Mouse (Mus musculus) cerebellum, adult 9-11 months (tissue): ENCODE data around the gene Slc4a1.
"Not testable (repeated sequence)": the region's sequence is repeated elsewhere in the genome, so short reads cannot be mapped to it uniquely, and the experiment has no call there.

Experiments used
- DNase-seq: peaks from one replicate; pipeline ENCODE4 v3.0.0; 2022

Gene Slc4a1

DNA sequence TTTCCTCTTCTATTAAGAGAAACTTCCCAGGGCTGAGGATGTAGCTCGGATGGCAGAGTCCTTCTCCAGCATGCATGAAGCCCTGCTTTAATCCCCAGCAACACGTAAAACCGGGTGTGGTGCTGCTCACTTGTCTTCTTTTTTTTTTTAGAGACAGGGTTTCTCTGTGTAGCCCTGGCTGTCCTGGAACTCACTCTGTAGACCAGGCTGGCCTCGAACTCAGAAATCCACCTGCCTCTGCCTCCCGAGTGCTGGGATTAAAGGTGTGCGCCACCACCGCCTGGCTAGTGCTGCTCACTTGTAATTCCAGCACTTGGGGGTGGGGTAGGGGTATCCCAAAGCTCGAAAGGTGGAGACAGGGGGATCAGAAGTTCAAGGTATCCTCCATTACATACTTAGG lies at the start of gene Slc4a1:
Gene Slc4a1, minus strand, starts transcription at position 101 of the 400 bp plus-strand sequence.
- DNase-seq = not testable (repeated sequence)

DNA sequence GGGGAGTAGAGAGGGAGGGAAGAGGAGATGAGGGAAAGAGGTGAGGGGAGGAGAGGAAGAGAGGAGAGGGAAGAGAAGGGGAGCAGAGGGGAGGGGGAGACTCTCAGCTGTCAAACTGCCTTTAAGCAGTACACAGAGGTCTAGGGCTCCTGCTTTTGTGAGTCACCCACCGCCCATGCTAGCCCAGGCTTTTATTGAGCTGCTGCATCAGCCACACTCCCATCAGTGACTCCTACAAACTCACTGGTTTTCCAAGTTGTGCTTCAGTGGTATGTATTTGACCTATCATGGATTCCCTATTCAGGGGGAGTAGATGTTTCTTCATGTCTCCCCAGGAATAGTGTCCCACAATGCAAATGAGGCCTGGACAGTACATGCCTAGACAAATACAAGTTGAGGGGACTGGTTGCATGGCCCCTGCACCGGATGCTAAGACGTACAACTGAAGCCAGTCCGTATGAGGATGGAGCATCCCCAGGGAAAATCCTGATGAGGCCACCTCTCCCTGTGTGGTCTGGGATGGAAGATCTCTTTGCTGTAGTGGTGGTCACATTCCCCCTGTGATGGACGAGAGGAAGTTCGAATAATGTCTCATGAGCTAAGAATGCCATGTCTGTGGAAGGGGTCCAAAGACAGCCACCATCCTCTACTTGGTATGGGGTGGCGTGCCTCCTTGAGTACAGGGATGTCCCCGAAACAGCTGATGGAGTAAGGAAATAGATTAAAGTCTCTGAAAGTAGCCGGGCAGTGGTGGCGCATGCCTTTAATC lies 49.2 kb upstream of the Slc4a1 start:
- peak; percentile 10 for DNase-seq

DNA sequence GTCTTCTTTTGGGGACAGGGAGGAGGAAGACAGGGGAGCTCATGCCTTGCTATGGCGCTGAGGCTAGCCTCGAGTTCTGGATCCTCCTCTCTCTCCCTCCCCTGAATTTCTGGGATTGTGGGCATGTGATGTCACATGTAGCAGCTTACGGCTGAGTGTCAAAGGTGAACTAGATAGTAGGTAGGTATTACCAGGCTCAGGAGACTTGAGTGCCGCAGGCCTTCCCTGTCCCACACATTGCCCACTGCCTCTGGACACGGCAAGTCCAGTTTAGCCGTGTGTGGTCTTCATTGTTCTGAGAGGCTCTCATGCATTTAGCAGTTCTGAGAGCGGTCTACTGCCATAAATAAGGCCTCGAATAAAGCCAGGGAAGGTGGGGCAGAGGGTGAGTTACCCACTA lies 47.1 kb upstream of the Slc4a1 start:
- peak; percentile 19 for DNase-seq

DNA sequence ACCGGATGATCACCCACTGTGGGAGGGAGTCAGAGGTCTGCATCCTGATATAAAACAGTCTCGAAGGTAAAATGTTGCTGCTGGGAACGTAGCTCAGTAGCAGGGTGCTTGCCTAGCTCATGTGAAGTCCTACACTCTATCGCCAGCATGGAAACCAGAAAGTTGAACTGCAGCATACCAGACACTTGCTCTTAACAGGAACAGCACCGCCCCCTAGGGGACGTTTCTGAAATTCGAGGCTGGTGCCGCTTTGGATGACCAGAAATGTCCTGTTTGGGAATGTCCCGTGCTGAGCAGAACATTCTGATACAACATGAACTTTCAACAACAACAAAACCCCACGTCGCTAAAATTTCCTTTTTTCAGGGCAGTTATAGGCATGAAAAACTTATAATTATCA lies 45.7 kb upstream of the Slc4a1 start:
- peak; percentile 88 for DNase-seq

DNA sequence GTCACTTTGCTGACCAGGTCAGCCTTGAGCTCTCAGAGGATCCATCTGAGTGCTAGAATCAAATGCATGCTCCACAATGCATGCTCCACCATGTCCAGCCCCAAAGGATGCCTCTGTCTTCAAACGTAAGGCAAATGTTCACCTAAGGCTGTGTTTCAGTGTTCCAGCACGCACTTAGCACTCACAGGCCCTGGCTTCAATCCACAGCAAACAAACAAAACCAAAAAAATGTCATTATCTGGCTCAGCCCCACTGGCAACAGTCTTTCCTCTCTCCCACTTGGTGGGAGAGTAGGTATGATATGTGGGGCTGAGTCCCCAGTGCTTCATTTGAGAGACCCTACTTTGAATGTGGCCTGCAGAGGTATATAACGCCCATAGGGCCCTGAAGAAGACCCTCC lies 45.1 kb upstream of the Slc4a1 start:
- DNase-seq = peak; percentile 32

DNA sequence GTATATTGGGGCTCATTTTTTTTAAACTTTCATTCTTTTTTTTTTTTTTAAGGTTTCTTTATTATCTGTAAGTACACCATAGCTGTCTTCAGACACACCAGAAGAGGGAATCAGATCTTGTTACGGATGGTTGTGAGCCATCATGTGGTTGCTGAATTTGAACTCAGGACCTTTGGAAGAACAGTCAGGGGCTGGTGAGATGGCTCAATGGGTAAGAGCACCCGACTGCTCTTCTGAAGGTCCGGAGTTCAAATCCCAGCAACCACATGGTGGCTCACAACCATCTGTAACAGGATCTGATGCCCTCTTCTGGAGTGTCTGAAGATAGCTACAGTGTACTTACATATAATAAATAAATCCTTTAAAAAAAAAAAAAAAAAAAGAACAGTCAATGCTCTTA lies 44.3 kb upstream of the Slc4a1 start:
- DNase-seq = peak; percentile 27

DNA sequence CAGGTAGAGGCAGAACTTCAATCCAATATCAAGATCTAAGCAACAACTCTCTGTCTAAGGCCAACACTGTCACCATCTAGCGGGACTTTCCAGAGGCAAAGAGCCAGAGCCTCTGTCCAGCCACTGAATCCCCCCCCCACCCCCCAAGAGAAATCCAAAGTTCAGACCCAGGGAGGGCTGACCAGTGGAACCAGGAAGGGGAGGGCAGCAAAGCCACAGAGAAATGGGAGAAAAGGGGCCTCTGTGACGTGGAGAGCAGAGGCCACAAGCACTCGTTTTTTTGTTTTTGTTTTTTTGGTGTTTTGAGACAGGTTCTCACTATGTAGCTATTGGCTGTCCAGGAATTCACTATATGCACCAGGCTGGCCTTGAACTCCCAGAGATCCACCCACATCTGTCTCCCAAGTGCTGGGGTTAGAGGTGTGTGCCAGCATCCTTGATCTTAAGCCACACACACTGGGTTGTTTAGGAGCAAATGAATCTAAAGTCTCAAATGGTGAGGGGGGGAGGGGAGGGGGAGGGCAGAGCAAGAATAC lies 43.9 kb upstream of the Slc4a1 start:
- no peak for DNase-seq

DNA sequence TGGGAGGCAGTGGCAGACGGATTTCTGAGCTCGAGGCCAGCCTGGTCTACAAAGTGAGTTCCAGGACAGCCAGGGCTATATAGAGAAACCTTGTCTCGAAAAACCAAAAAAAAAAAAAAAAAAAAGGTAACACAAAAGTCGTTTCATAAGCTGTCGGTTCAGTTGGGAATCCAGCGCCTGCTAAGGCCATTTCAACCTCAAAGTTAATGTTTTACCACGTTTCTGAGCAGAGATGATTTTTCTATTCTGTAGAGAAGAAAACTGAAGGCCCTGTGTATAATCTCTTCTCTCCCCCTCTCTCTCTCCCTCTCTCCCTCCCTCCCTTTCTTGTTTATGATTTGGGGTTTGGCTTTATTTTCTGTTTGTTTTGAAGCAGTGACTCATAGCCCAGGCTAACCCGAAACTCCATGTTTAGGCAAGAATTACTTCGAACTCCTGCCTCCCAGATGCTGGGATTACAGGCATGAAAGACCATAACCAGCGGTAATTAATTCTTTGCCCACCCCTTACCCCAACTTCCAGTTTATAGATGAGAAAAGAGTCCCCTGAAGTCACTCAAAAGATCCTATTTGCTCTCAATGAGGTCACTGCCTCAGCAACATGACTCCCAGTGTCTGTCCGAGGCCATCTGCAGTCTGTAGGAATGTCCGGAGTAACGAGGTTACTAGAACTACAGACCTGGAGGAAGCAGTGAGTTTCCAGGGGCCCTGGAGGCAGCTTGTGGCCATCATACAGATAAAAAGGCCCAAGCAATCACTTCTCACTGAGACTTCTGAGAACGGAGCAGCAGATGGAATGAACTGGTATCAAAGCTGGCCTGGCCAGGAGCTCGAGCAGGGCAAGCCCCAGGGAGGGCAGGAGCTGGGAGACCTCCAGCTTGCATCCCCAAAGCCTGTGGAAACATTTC lies 43.1 kb upstream of the Slc4a1 start:
- DNase-seq = peak; percentile 56

DNA sequence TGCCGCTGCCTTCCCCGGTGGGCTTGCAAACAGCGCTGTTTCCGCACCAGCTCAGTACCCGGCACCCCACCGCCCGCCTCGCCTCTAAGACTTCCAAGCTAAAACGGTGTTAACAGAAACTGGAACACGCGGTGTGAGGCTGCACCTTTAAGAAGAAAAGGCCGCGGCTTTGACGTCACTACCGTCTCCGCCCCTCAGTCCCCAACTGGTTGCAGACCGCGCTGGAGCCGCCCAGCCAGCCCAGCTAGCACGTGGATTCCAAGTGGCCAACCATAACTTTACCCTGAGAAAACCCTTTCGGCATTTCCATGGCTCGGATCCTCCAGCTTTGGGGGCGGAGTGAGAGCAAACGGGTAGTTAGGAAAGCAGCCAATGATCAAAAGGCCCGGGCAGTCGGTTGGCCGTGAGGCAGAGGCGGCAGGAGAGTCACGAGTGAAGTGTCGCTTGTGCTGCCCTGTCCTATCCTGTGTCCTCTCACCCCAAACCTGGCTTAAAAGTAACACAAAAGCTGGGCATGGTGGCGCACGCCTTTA lies 42.4 kb upstream of the Slc4a1 start:
- peak; percentile 99 for DNase-seq

DNA sequence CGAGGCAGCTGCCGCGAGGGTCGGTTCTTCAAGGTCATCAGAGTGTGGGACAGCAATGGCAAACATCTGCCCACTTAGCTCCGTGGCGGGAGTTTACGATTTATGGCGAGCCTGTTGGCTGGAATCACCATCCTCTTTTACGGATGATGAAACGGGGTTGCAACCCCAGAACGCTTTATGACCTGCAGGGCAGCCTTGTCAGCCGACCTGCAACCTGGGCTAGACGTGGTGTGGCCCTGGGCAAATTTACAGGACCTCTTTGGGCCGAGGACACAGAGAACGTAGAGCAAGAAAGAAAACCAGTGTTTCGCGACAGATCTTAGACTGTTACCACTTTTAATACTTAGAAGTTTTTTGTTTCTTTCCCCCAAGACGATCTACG lies 41.8 kb upstream of the Slc4a1 start, which contains the start of gene Slc25a39:
Gene Slc25a39, minus strand, starts transcription at position 113 of the 382 bp plus-strand sequence.
- DNase-seq = no peak

DNA sequence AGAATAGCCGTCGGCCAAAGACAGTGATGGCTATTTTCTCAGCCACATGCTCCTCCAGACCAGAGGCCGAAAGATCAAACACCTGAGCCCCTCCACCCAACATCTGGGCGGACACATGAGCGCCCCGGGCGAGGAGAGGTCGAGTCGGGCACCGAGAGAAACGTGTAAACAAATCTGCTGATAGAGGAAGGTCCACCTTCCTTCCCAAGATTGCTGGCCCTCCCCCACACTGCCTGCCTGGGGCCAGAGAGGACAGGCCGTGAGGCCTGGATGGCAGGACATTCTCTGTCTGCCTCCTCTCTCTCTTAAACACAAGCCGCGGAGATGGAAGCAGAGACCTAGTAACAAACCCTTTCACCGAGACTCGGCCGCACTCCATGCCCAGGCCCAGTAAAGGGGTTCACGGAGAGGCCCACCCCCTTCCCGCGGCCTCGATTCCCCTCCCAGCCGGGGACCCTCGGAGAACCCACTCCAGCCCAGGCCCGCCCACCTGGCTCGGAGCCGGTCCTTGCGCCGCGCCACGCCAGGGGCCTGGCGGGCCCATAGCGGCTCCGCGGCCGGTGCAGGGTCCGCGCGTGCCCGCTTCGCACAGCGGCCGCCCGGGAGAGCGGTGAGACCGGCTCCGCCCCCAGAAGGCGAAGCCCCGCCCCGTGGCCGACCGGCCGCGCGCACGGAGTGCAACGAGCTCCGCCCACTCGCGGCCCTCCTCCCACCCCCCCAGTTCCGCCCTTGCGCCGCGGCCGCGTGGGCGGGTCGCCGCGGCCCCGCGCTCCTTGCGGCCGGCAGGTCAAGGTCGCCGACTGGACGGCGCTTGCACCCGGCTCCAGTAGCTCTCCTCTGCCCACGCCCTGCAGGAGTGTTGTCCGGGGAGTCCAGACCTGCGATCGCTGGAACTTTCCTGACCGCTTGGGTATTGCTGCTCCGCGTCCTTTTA lies 41.2 kb upstream of the Slc4a1 start:
- DNase-seq = peak; percentile 93

DNA sequence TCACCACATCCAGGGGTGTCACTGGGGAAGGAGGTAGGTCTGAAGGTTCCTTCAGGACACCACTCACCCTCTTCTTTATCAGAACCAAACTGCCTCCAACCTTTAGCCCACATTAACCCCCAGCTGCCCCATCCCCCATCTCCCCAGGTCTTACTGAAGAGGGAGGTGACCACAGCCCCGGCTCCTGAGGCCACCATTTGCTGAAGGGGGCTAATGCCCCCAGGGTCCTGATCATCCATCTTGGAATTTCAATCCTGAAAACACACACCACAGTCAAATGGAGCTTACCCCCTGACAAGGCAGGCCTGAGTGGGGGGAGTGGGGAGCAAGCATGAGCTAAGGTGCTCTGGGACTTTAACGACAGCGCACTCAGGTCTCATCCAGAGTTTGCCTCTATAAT lies 40.4 kb upstream of the Slc4a1 start:
- DNase-seq = peak; percentile 74

DNA sequence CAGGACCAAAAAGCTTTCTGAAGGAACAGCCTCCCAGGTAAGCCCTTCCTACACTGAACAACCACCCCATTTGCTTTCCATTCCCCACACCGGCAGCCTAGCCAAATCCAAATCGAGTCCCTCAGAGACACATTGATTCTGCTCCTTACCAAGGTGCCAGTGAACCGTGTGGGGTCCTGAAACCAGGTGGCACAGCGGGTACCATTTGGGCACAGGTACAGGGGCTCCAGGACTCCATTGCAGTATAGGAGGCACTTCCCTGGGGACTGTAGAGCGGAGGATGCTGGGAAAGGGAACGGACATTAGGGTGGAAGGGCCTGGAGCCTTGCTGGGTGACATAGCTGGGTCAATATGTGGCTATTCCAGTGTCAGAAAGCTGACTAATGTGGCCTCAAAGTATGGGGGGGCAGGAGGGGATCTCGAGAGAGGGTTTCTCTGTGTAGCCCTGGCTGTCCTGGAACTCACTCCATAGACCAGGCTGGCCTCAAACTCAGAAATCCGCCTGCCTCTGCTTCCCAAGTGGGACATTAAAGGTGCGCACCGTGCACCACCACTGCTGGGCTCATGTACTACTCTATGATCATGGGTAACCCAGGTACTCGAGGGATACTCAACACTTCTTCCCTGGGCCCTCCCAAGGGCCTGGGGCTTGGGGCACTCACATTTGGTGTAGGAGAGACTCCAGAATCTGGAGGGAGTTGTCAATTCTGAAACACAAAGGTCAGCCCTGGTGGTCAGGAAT lies 39.7 kb upstream of the Slc4a1 start:
- peak; percentile 64 for DNase-seq

DNA sequence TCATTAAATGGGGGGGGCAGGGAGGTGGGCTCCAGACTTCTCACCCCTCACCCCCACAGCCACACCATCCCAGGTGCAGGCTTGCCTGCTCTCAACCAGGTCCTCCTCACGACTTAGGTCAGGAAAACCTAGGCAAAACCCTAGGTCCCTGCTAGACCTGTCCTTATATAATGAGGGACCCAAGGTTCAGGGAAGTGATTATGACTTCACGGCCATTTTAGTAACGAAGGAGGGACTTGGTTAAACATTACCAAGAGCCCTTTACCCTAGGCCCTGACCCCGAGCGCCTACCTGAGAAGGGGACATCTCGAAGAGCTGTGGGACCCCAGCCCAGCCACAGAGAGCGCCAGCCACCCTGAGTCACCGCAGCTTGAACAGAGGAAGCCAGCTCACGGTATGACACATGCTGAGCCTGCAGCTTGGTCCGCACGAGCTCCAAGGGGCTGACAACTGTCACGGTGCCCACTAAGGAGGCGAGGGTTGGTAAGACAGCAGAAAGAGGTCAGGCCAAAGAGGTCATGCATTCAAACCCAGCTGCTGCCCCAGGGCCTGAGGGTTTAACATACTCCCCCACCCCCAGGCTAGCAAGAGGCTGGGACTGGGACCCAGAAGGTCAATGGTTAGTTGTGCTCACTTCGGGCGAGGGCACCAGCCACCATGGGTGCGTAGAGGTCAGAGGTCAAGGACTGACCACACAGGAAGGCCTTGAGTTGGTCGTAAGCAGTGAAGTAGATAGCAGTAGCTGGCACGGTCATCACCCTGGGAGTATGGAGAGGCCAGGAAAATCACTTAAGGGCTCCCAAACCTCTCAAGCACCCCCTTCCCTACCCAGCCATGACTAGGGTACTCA lies 38.4 kb upstream of the Slc4a1 start:
- DNase-seq = peak; percentile 68

DNA sequence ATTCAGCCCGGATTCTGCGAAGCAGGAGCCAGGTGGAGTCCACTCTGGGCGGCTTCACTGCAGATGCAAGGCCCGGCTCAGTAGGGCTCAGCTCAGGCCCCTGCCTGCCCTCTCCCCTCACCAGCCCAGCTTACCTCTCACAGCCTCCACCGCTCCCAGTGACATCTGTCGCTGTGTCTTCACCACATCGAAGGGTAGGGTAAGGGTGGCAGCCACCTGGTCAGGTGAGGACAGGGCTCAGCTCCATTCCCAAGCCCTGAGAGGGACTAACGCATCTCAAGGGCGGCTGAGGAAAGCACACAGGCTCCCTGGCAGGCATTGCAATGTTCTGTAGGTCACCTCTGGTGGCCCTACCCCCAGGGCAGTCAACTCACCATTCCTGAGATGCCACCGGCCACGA lies 37.7 kb upstream of the Slc4a1 start:
- peak; percentile 54 for DNase-seq

DNA sequence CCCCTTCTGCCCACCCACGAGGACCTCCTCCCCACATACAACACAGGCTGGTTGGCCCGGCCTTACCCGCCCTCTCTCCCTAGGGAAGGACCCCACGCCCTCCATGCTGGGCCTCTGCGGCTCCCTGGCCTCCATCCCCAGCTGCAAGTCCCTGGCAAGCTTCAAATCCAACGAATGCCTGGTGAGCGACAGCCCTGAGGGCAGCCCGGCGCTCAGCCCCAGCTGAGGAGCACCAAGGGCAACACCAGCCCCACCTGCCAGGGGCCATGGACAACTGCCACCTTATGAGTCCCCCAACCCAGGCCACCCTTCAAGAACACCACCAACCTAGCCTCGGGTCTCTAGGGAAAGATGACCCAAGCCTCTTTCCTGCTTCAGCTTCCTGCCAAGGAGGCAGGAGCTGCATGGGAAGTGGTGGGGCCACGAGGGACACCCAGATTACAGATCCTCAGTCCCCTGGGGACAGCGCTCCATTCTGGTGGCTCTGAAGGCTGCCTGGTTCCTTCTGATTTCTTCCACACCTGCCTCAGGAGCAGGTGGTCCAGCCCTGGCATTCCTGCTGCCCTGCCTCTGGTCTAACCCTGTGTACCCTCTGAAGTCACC lies 36.0 kb upstream of the Slc4a1 start:
- DNase-seq = peak; percentile 63

DNA sequence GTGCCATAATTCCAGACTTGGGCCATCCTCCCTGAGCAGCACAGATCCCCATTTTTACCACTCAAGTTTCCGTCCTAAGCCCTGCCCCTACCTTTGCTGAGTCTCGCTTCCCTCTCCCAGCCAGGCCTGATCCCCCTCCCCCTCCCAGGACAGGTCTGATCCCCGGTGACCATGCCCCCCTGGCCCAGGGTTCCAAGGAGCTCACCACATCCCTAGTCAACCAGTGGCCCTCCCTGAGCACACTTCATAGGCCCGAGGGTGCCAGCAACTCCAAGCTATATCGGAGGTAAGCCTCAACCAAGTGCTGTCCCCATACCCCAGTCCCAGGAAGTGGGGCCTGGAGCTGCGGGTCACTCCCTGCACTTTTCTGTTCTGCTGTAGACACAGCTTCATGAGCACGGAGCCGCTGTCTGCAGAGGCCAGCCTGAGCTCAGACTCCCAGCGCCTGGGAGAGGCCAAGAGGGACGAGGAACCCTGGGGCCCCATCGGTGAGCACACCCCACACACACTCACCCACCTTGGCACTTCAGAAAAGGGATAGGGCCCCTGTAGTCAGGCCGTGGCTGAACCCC lies 34.6 kb upstream of the Slc4a1 start:
- peak; percentile 63 for DNase-seq

DNA sequence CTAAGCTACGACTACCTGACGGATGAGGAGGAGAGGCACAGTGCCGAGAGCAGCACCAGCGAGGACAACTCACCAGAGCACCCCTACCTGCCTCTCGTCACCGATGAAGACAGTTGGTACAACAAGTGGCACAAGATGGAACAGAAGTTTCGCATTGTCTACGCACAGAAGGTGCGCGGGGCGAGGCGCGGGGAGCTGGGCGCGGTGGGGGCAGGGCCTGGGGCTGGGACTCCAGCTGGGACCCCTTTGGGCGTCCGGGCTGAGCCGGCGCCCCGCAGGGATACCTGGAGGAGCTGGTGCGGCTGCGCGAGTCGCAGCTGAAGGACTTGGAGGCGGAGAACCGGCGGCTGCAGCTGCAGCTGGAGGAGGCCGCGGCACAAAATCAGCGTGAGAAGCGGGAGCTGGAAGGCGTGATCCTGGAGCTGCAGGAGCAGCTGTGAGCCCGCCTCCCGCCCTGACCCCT lies 33.6 kb upstream of the Slc4a1 start:
- DNase-seq = peak; percentile 66

DNA sequence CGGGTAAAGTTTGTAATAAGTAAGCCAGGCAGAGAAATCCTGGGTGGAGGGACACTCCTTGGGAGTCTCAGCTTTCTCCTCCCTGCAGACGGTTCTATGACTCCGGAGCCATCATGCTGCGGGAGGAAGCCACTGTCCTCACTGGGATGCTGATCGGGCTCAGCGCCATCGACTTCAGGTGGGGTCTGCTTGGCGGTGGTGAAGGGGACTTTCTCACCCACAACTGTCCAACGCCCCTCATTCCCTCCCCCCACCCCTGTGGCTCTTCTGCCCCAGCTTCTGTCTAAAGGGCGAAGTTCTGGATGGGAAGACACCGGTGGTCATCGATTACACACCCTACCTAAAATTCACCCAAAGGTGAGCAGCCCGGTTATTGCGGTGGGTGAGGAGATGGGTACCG lies 33.1 kb upstream of the Slc4a1 start:
- peak; percentile 60 for DNase-seq
